Mouse (Mus musculus) forebrain, embryonic 12.5 days (tissue): ENCODE measurements around the gene Dad1. TPM values are rescaled to one million over a fixed set of nuclear protein-coding genes. Genes with fewer than 3 reads are reported as not detected.

Source experiments
- ATAC-seq: fragments of 200-750 bp; cut with Nextera tagmentation; 2 replicates; pipeline ENCODE4 v1.8.0; 2017; ENCODE audit warnings: moderate TSS enrichment; ENCODE audit not compliant: low FRiP score
- H3K27ac ChIP-seq: fragments of 300-500 bp; sonication (generic); 2 replicates; pipeline ENCODE4 v1.5.1; 2016; ENCODE audit warnings: mild to moderate bottlenecking
- H3K27me3 ChIP-seq: fragments of 300-500 bp; sonication (generic); 2 replicates; pipeline ENCODE4 v1.6.1; 2016; ENCODE audit warnings: mild to moderate bottlenecking
- H3K36me3 ChIP-seq: fragments of 300-500 bp; sonication (generic); replicated peaks from 2 replicates; pipeline ENCODE4 v1.6.1; 2016; ENCODE audit warnings: mild to moderate bottlenecking
- H3K4me1 ChIP-seq: fragments of 300-500 bp; sonication (generic); 2 replicates; pipeline ENCODE4 v1.6.1; 2016
- H3K4me2 ChIP-seq: fragments of 300-500 bp; sonication (generic); 2 replicates; pipeline ENCODE4 v1.6.1; 2016; ENCODE audit warnings: mild to moderate bottlenecking, moderate library complexity
- H3K4me3 ChIP-seq: fragments of 300-500 bp; sonication (generic); replicated peaks from 2 replicates; pipeline ENCODE4 v1.5.1; 2016; ENCODE audit warnings: mild to moderate bottlenecking
- H3K9ac ChIP-seq: fragments of 300-500 bp; sonication (generic); 2 replicates; pipeline ENCODE4 v1.6.1; 2016; ENCODE audit warnings: mild to moderate bottlenecking
- H3K9me3 ChIP-seq: fragments of 300-500 bp; sonication (generic); 2 replicates; pipeline ENCODE4 v1.6.1; 2016
- WGBS: fragments of 180-500 bp; shearing (Covaris S2); methylation state at CpG from one replicate; pipeline ENCODE4 v1.1.7; 2016; 5-methylcytosine and 5-hydroxymethylcytosine counted together
- polyA plus RNA-seq: library from polyadenylated mRNA; unstranded; fragments of >200 nt; fragmentation: Nextera tagmentation; extraction: Ambion mirVana; gene quantifications from 2 replicates; pipeline ENCODE4 v1.2.1, GENCODE M21; 2016

The Dad1 gene
- polyA plus RNA-seq, 1 experiment from 2014 or later, result 241 TPM

DNA sequence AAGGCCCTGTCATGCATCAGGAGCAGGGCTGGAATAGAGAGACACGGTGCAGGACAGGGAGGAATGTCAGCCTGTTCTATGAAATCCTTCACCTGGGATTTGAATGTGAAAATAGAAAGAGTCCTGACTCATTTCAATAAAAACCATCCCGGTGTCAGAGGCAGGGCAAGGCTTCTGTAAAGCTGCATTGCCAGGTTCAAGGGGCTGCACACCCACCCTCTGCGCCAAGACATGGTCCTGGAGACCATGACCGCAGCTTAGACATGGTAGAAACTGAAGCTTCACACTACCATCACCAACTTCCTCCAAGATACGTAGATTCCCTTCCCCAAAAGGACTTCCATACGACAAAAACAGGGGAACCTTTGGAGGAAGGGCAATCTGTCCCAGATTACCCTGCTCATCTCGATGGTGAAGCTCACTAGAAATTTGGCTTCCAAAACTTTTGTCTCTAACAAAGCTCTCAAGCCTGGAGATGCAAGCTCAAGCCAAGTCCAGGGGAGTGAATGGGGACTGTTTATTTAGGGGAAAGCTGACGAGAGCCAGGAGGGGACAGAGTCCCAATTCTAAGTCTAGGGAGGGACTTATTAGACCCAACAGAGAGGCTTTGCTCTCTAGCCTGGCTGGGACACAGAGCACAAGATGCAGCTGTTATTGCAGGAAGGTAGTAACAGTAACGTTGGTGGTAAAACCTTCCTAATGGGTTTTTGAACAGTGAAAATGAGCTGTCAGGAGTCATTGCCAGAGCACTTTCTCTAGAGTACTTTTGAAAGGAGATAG, 60.4 kb downstream of the Dad1 start:
- H3K4me2 ChIP-seq, result no peak overlapping the region
- H3K9me3 ChIP-seq, result no peaks in the 10 kb centered on the region
- H3K27ac ChIP-seq, result no peak overlapping the region
- H3K36me3 ChIP-seq, result no peaks in the 10 kb centered on the region
- H3K4me1 ChIP-seq, result peaks cover 28% of the 10 kb centered on the region
- H3K9ac ChIP-seq, result no peak overlapping the region
- ATAC-seq, result no peak
- no peak overlapping the region for H3K4me3 ChIP-seq
- H3K27me3 ChIP-seq, result no peaks in the 10 kb centered on the region; the same call in 1 of the 2 replicates
- 86% methylated on average over 9 of the region's 9 CpGs for WGBS

DNA sequence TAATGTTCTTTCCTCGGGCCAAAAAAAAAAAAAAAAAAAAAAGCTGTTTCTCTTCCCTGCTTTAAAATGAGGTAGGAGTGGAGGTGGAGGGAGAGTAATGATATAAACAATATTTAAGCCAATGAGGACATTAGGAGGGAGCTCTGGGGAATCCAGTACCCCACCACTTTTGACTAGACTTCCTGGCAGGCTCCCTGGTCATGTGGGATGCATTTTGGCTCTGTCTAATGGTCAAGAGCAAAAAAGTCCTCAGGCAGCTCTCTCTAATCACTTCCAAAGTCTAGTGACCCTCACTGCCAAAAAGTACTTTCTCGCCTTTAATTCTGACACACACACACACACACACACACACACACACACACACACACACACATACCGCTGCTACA, 61.4 kb downstream of the Dad1 start:
- no peak for ATAC-seq
- Histone ChIP-seq H3K9me3 (no peaks in the 10 kb centered on the region), H3K27ac (no peak overlapping the region), H3K4me1 (peaks cover 29% of the 10 kb centered on the region), H3K9ac (no peak overlapping the region), H3K4me3 (no peak overlapping the region), H3K36me3 (no peaks in the 10 kb centered on the region), H3K4me2 (no peak overlapping the region), H3K27me3 (no peaks in the 10 kb centered on the region; the same call in 1 of the 2 replicates)
- WGBS, result 70% methylated on average over 3 of the region's 3 CpGs

DNA sequence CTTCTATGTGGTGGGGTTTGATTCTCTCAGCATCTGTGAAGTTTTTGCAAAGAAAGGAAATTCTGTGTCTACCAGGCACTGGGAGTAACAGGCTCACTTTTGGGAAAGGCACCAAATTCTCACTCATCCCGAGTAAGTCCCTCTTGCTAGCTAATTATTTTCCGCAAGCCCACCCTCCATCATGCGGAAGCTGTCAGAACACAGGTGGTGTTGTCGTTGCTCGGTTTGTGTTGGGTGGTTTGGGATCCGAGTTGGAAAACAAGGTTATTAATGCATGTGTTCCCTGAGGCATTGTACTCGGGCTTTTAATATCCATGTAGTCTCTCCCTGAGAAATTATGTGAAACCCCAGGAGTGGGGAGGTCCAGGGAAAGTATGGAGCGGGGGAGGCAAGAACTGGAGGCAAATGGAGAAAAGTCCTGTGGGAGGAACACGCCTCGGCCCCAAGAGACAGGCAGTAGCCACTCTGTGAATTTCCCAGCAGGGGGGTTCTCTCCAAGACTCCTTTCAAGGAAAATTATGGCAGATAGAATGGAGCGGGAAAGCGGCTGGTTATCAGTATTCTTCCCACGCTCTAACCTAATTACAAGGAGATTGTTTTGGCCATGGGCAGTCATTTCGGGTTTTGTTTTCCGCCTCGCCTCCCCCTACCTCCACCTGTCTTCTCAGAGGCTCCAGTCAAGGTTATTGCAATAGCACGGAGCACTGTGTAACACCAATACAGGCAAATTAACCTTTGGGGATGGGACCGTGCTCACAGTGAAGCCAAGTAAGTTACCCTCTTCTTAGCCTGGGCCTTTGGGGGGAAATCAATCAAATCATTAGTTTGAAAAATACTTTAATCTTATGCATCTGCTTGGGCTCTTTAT, 62.1 kb downstream of the Dad1 start:
- Histone ChIP-seq H3K4me2 (peak overlapping the region; percentile 17; the same call in 1 of the 2 replicates), H3K4me3 (no peak overlapping the region), H3K27ac (0 out of 2 replicates have a peak overlapping the region, but pooled peaks have one; percentile 31), H3K9me3 (no peaks in the 10 kb centered on the region), H3K27me3 (no peaks in the 10 kb centered on the region; the same call in 1 of the 2 replicates), H3K4me1 (peaks cover 34% of the 10 kb centered on the region), H3K36me3 (no peaks in the 10 kb centered on the region), H3K9ac (no peak overlapping the region)
- 50% methylated on average over 18 of the region's 18 CpGs for WGBS
- ATAC-seq, result 0 out of 2 replicates have a peak, but pooled peaks have one; percentile 46

DNA sequence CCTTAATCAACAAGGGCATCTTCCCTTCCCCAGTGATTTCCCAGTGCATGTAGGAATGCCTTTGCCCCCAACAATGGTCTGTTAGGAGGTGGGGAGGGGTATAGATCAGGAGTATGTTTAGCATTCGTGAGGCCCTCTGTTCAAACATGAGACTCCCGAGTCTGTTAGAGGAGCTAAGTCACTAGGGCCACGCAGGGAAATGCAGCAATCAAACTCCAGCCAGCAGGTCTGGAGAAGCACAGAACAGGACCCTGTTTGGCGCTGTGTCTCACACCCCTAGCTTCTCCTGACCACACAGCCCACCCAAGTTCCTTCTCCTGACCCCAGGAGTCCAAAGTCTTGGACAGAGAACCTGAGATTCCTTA, 62.9 kb downstream of the Dad1 start:
- ATAC-seq, result no peak
- Histone ChIP-seq H3K27ac (no peak overlapping the region), H3K36me3 (no peaks in the 10 kb centered on the region), H3K4me3 (no peak overlapping the region), H3K27me3 (no peaks in the 10 kb centered on the region; the same call in 1 of the 2 replicates), H3K9me3 (no peaks in the 10 kb centered on the region), H3K9ac (no peak overlapping the region), H3K4me2 (no peak overlapping the region), H3K4me1 (peaks cover 41% of the 10 kb centered on the region)
- WGBS, result 63% methylated on average over 4 of the region's 4 CpGs

DNA sequence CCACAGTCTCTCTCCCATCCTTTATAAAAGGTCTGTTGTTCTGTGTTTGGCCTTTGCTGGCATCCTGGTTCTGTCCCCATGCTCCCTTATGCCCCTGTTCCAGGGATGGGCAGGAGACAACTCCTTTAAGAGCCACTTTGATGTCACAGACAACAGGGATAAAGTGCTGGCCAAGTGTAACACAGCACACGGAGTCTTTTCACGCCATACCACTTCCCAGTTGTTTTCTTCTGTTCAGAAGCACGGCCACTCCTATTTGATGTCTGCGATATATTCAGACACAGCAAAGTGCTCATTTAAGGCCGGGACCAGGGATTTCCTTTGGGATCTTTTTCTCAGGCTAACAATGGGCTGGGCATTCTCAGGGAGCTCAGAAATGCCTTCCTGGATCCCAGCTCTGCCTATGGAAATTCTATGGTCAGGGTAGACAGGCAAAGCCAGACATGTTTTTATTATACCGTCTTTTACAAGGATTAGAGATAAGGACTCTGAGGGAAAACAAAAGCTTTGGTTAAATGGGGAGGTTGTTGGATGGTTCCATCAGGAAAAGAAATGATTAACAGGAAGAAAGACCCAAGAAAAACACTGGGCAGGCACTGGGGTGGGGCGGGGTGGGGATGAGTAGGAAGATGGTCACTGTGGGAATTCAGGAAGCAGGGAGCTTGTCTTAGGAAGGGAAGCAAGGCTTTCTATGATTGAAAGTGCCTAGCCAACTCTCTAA, 63.4 kb downstream of the Dad1 start:
- WGBS, result 36% methylated on average over 7 of the region's 7 CpGs
- Histone ChIP-seq H3K9ac (no peak overlapping the region), H3K4me2 (no peak overlapping the region), H3K27ac (no peak overlapping the region), H3K9me3 (no peaks in the 10 kb centered on the region), H3K4me1 (peaks cover 46% of the 10 kb centered on the region), H3K4me3 (no peak overlapping the region), H3K36me3 (no peaks in the 10 kb centered on the region), H3K27me3 (no peaks in the 10 kb centered on the region; the same call in 1 of the 2 replicates)
- no peak for ATAC-seq

DNA sequence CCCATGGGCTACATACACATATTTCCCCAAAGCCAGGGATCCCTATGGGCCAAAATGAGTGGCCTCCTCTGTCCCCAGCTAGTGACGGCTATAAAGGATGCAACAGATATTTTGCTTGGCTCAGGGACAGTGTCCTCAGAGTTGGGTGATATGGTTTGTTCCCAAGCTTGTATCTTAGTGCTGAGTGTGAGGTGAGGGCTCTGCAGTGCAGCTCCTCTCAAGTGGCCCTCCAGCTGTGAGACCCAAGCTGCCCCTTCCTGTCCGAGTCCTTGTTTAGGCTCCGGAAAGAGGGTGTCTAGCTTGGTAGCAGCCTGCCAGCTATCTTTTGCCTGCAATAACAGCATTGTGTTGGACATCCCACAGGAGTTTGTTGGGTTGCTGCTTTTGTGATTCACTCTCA, 64.6 kb downstream of the Dad1 start:
- WGBS, result 73% methylated on average over 3 of the region's 3 CpGs
- no peaks in the 10 kb centered on the region; the same call in 1 of the 2 replicates for H3K27me3 ChIP-seq
- H3K9ac ChIP-seq, result no peak overlapping the region
- ATAC-seq, result no peak
- no peaks in the 10 kb centered on the region for H3K36me3 ChIP-seq
- no peaks in the 10 kb centered on the region for H3K9me3 ChIP-seq
- H3K4me3 ChIP-seq, result no peak overlapping the region
- H3K4me1 ChIP-seq, result peaks cover 48% of the 10 kb centered on the region
- H3K27ac ChIP-seq, result no peak overlapping the region
- H3K4me2 ChIP-seq, result no peak overlapping the region

DNA sequence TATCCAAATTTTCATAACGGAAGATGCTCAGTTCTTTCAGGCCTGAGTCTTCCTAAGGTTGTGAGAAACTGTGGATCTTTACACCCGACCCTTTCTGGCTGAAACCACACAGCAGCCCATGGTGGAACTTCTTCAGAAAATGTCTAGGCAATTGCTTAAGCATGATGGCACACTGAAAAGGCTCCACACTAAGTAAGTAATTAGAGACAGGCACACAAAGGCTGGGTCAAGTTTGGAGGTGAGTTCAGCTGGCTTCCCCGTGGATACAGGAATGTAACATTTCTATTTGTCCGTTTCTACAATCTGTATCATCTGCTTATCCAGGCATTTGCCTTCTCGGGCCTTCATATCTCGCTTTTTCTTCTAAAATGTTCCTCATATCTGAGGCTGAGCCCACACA, 66.7 kb downstream of the Dad1 start:
- Histone ChIP-seq H3K4me3 (no peak overlapping the region), H3K4me1 (peaks cover 53% of the 10 kb centered on the region), H3K9ac (no peak overlapping the region), H3K36me3 (no peaks in the 10 kb centered on the region), H3K27me3 (no peaks in the 10 kb centered on the region), H3K4me2 (no peak overlapping the region), H3K27ac (no peak overlapping the region), H3K9me3 (no peaks in the 10 kb centered on the region)
- 37% methylated on average over 6 of the region's 6 CpGs for WGBS
- no peak for ATAC-seq

Other genes with a start within 250 kb of the Dad1 start
- 46.3 and 48.5 TPM in 2 replicates for gene Abhd4, start 84 bp upstream of the Dad1 start, polyA plus RNA-seq
- not detected in 2 replicates for gene Olfr49, start 30.8 kb upstream of the Dad1 start, polyA plus RNA-seq
- 42.6 and 52.9 TPM in 2 replicates for gene Oxa1l, start 106.7 kb upstream of the Dad1 start, polyA plus RNA-seq
- gene Slc7a7, start 163.7 kb upstream of the Dad1 start, polyA plus RNA-seq, result 4.2 and 5.4 TPM in 2 replicates
- 274 and 307 TPM in 2 replicates for gene Mrpl52, start 172.8 kb upstream of the Dad1 start, polyA plus RNA-seq
- 76.0 and 79.2 TPM in 2 replicates for gene Mmp14, start 177.5 kb upstream of the Dad1 start, polyA plus RNA-seq
- gene Lrp10, start 210.0 kb upstream of the Dad1 start, polyA plus RNA-seq, result 26.2 and 29.8 TPM in 2 replicates
- gene Rem2, start 222.0 kb upstream of the Dad1 start, polyA plus RNA-seq, result 26.1 and 29.9 TPM in 2 replicates